Mouse (Mus musculus) adrenal gland, postnatal 14 days (tissue): ENCODE data around the gene Tle3. TPM values are rescaled to one million over a fixed set of nuclear protein-coding genes. Genes with fewer than 3 reads are reported as not detected.

Experiments used
- DNase-seq: peaks from one replicate; pipeline ENCODE4 v3.0.0; 2021; ENCODE audit warnings: mixed read lengths
- total RNA-seq: library from RNA; stranded (reverse); gene quantifications from 2 replicates; pipeline ENCODE4 v1.2.3, GENCODE M21; 2021

Gene Tle3
- total RNA-seq, 1 experiment from 2014 or later: 98.9 TPM

GRCm38 (mm10) chr9:61358933-61359332 lies 13.2 kb upstream of the Tle3 start:
- no peak for DNase-seq

DNA sequence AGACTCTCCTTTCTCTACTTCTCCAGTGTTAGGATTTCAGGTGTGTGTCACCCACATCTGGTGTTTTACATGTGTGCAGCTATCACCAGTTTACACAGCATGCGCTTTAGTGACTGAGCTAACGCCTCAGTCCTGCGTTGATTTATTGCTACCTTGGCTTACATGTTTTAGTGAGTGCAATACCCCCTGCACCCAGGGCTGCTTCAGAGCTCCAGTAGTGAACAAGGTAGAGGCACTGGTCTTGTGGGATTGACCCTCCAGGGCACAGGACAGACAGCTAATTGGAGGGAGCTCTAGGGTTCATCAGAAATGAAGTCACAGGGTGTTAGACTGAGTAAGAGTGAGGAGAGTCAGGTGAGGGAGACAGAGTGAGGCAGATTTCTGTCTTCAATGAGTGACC lies 12.4 kb upstream of the Tle3 start:
- DNase-seq: no peak

GRCm38 (mm10) chr9:61360163-61360562 lies 12.0 kb upstream of the Tle3 start:
- no peak for DNase-seq

GRCm38 (mm10) chr9:61360727-61361631 lies 11.2 kb upstream of the Tle3 start:
- DNase-seq: peak; percentile 63

- DNase-seq: peak; percentile 35
Measured at GRCm38 (mm10) chr9:61363194-61363593, 9.0 kb upstream of the Tle3 start.

DNA sequence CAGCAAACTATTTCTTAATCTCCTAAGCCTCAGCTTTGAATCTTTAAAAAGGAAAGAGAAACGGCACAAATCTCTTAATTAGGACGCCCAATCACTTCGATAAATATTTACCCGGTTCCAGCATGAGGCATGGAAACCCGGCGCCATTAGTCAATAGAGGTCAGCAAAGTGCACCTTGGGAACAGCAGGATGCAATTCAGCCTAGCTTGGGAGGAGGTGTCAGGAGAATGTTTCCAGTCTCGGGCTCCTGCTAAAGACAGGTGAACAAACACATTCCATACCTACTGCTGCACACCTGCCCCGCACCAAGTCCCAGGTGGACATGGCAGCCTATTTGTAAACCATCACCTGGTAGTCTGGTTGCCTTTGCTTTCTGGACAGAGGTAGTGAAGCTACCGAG lies 6.1 kb upstream of the Tle3 start:
- DNase-seq: no peak

GRCm38 (mm10) chr9:61367156-61367555 lies 5.0 kb upstream of the Tle3 start:
- DNase-seq: no peak

DNA sequence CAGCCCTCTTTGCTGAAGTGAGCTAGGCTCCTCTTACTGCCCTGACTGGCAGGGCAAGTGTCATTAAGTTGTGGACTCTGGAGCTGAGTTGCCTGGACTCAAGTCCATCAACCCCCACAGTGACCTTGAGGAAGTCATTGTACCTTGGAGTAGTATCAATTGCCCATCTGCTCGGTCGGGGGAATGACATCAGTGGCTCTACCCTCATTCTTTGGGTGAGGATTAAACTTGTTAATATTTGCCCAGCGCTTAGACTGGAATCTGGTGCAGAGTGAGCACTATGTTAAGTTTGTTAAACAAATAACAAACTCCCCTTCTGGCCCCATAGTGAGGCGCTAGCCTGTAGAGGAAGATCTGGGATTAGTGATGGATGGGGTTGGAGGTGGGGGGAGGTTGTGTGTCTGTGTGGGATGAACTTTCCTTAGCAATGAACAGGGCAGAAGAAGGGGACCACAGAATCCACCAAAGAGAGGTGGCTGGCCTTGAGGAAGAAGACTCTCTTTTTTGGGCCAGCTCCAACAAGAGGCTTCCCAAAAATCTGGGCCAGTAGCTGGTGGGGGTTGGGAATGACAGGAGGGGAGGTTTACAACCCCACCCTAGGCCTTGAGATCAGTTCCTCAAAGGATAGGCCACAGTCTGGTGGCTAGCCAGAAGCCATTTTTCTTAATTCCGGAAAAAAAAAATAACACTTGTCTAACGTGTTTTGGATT lies 4.2 kb upstream of the Tle3 start:
- peak; percentile 30 for DNase-seq

DNA sequence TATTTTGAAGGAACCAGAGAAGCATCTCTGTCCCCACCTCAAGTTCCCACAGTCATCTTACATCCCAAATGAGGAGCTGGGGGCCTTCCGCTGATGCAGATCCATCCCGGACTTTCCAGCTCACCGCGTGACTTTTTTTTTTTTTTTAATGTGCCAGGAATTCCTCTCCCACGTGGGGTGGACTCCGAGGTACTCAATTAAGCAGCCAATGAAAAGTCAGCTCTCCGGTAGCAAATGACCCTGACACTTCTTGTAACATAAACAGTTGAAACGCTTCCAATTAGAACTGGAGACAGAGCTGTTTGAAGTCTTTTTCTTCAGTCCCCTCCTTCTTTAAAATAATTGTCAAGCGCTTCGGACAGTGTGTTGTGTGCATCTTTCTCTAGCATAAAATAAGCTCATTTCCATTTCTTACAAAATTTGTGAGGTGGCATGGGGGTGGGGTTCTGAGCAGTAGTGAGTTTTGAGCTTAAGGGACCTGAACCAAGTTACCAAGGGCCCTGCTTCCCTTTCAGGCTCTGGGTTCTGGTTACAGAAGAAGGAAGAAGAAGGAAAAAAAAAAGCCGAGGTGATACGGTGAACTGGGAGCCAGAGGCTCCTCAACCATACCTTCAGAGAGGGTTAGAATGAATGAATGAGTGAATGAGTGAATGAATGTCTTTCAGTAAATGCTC lies 3.5 kb upstream of the Tle3 start:
- DNase-seq: peak; percentile 77

- peak; percentile 80 for DNase-seq
Measured at GRCm38 (mm10) chr9:61369316-61370273, 2.6 kb upstream of the Tle3 start.

GRCm38 (mm10) chr9:61370454-61370888 lies 1.7 kb upstream of the Tle3 start:
- DNase-seq: peak; percentile 99

DNA sequence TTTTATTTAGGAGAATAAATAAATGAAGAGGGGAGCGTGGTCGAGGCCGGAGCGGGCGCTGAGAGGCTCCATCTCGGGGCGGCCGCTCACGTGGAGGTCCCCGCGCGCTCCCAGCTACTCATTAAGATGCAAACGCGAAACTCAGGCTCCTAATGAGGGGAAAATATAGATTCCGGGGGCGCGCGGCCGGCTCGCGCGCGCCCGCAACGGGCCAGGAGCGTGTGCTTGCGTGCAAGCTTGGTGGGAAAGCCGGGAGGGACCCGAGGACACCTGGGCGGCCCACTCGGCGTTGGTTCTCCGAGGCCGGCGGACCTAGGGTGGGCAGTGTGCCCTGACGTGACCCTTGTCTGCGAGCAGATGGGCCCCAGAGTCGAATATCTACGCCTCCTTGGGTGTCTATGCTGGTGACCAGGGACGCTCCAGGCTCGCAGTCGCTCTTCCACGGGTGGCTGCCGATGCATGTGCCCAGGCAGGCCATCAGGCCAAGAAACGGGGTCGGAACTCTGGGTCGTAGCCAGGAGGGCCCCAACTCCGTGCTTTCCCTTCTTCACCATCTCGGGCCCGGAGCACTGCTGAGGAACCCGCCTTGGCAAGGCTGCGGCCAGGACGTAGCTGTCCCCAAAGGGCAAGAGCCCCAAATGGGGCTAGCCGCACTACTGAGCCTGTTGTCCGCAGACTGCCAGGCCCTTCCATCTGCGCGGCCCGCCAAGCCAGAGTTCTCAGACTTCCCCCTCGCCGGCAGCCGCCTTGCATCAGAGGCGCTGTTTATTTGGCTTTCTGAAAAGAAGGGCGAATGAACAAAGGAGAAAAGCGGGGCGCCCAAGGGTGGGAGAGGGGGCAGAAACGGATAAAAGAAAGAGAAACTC lies 1.0 kb upstream of the Tle3 start:
- peak; percentile 71 for DNase-seq

GRCm38 (mm10) chr9:61372510-61372975 lies 377 bp downstream of the Tle3 start:
- DNase-seq: no peak

DNA sequence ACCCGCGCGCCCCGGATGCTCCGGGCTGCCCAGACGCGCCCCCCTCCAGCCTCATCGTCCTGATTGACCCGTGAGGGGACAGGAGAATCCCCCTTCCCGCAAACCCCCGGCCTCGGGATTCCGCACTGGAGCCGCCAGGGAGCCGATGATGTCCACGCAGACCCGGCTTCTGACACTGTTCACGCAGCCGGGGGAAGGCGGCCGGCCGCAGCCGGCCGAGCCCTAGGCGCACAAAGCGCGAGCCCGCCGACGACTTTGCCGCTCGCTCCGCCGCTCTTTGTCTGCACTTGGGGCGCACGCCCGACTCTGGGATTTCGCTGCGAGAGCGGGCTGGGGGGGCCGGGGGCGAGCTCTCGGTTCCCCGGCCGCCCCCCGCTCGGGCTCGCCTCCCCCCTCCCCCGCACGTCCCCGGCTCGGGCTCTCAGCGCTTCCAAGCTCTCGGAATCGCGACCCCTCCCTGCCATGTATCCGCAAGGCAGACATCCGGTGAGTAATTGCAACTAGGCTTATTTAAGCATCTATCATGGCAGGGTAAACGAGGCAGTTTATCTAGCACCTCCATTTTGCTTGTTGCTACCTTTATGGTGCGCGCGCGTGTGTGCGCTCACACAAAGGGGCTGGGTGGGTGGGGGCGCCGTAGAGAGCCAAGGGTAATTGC lies 939 bp downstream of the Tle3 start:
- DNase-seq: peak; percentile 74

- DNase-seq: peak; percentile 55
Measured at GRCm38 (mm10) chr9:61373634-61373941, 1.4 kb downstream of the Tle3 start.

GRCm38 (mm10) chr9:61373942-61374900 lies 2.1 kb downstream of the Tle3 start:
- DNase-seq: peak; percentile 63

DNA sequence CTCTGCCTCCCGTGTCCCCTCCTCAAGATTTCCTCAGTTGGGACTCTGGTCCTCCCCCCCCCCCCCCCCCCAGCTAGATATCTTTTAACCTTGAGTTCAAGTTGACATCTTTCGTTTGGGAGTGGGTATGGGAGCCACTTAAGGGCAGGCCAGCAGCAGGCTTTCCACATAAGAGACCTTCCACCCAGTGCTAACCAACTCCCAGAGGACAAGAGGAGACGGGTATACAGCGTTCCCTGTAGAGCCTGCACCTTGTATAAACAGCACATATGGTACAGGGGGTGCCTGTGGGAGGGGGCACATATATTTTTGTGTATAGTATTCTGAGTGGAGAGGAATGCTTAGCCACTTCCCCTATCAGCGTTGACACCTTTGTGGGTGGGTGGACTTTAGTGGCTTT lies 2.8 kb downstream of the Tle3 start:
- DNase-seq: peak; percentile 33

GRCm38 (mm10) chr9:61375802-61376561 lies 3.8 kb downstream of the Tle3 start:
- peak; percentile 39 for DNase-seq
